Mouse (Mus musculus) CH12.LX (cell line): ENCODE data around the gene Zic1. TPM values are rescaled to one million over a fixed set of nuclear protein-coding genes. Genes with fewer than 3 reads are reported as not detected.

ENCODE experiments used
- DNase-seq: peaks from one replicate; pipeline ENCODE4 v3.0.0-alpha.2; 2013; ENCODE audit errors: extremely low read depth
- H3K27ac ChIP-seq: 2 replicates; pipeline ENCODE4 v1.5.1; 2012; ENCODE audit warnings: low read depth, mild to moderate bottlenecking, control low read depth, moderate library complexity; ENCODE audit not compliant: insufficient read depth
- H3K27me3 ChIP-seq: replicated peaks from 2 replicates; pipeline ENCODE3; 2012; ENCODE audit warnings: inconsistent platforms
- H3K36me3 ChIP-seq, 2 experiments: replicated peaks in 1 of 2; 2 replicates each; pipeline versions ENCODE3 to v1.6.1; 2012; ENCODE audit warnings: inconsistent platforms in 1 of 2, low read length in 1 of 2, mild to moderate bottlenecking in 1 of 2, mixed read lengths in 1 of 2, moderate library complexity in 1 of 2; ENCODE audit not compliant: control insufficient read depth in 1 of 2, insufficient read depth in 1 of 2
- H3K4me1 ChIP-seq, 2 experiments: 2 replicates each; pipeline ENCODE4 v1.6.1; 2012; ENCODE audit warnings: inconsistent platforms in 1 of 2, moderate library complexity in 1 of 2; ENCODE audit not compliant: insufficient read depth in 2 of 2, control insufficient read depth in 1 of 2
- H3K4me2 ChIP-seq: 2 replicates; pipeline ENCODE4 v1.6.1; 2012; ENCODE audit warnings: low read depth, mild to moderate bottlenecking, control low read depth; ENCODE audit not compliant: poor library complexity, insufficient read depth, severe bottlenecking
- H3K4me3 ChIP-seq, 3 experiments: fragments of 150-350 bp in 1 of 3; sonication (generic) in 1 of 3; replicated peaks in 1 of 3; 2 replicates each; pipeline versions ENCODE3 to v1.5.1; 2011 to 2012; ENCODE audit warnings: low read depth in 2 of 3, low read length in 2 of 3, mild to moderate bottlenecking in 2 of 3, moderate library complexity in 2 of 3, control low read depth in 1 of 3, improper control_type of control experiment in 1 of 3, inconsistent platforms in 1 of 3, mixed read lengths in 1 of 3; ENCODE audit not compliant: poor library complexity in 1 of 3
- H3K79me2 ChIP-seq: replicated peaks from 2 replicates; pipeline ENCODE4 v1.6.1; 2012; ENCODE audit warnings: mild to moderate bottlenecking, moderate library complexity; ENCODE audit not compliant: control insufficient read depth, poor library complexity, insufficient read depth, severe bottlenecking; ENCODE audit errors: extremely low read depth
- H3K9ac ChIP-seq: 2 replicates; pipeline ENCODE4 v1.6.1; 2012; ENCODE audit warnings: low read depth, mild to moderate bottlenecking, control low read depth, moderate library complexity; ENCODE audit not compliant: insufficient read depth
- H3K9me3 ChIP-seq: replicated peaks from 2 replicates; pipeline ENCODE3; 2012; ENCODE audit warnings: low read length, inconsistent platforms, mixed read lengths
- CHD1 ChIP-seq: IDR thresholded peaks from 2 replicates; pipeline ENCODE4 v1.6.1; 2012; ENCODE audit warnings: low read depth, low read length, improper control_type of control experiment, inconsistent platforms
- CTCF ChIP-seq, 2 experiments: IDR thresholded peaks in 1 of 2; conservative IDR thresholded peaks in 1 of 2; 2 replicates each; pipeline ENCODE4 v1.5.1; 2011 to 2012; ENCODE audit warnings: low read depth in 2 of 2, low read length in 2 of 2, improper control_type of control experiment in 1 of 2, inconsistent platforms in 1 of 2, mild to moderate bottlenecking in 1 of 2, moderate library complexity in 1 of 2
- ELF1 ChIP-seq: IDR thresholded peaks from 2 replicates; pipeline ENCODE4 v1.6.1; 2014; ENCODE audit warnings: low read depth, mild to moderate bottlenecking, inconsistent platforms, low read length, improper control_type of control experiment
- EP300 ChIP-seq: IDR thresholded peaks from 2 replicates; pipeline ENCODE4 v1.6.1; 2011; ENCODE audit warnings: low read length, improper control_type of control experiment
- GABPA ChIP-seq: IDR thresholded peaks from 2 replicates; pipeline ENCODE4 v1.6.1; 2012; ENCODE audit warnings: low read depth, low read length, improper control_type of control experiment, inconsistent platforms; ENCODE audit not compliant: insufficient replicate concordance
- HCFC1 ChIP-seq: IDR thresholded peaks from 2 replicates; pipeline ENCODE4 v1.6.1; 2012; ENCODE audit warnings: low read depth, mild to moderate bottlenecking, inconsistent platforms, low read length, improper control_type of control experiment
- MAZ ChIP-seq: IDR thresholded peaks from 2 replicates; pipeline ENCODE4 v1.6.1; 2012; ENCODE audit warnings: low read depth, mild to moderate bottlenecking, inconsistent platforms, low read length, improper control_type of control experiment, moderate library complexity
- MXI1 ChIP-seq: IDR thresholded peaks from 2 replicates; pipeline ENCODE4 v1.6.1; 2011; ENCODE audit warnings: mild to moderate bottlenecking, low read depth, low read length, improper control_type of control experiment
- MYC ChIP-seq: IDR thresholded peaks from 2 replicates; pipeline ENCODE4 v1.6.1; 2011; ENCODE audit warnings: low read depth, mild to moderate bottlenecking, improper control_type of control experiment, low read length
- POLR2AphosphoS2 ChIP-seq: IDR thresholded peaks from 2 replicates; pipeline ENCODE4 v1.6.1; 2011; ENCODE audit warnings: low read depth, low read length, improper control_type of control experiment
- SIN3A ChIP-seq: IDR thresholded peaks from 2 replicates; pipeline ENCODE4 v1.6.1; 2012; ENCODE audit warnings: low read length, improper control_type of control experiment, inconsistent platforms
- SMC3 ChIP-seq: IDR thresholded peaks from 2 replicates; pipeline ENCODE4 v1.6.1; 2011; ENCODE audit warnings: low read depth, low read length, improper control_type of control experiment
- TCF12 ChIP-seq: IDR thresholded peaks from 2 replicates; pipeline ENCODE4 v1.6.1; 2014; ENCODE audit warnings: low read depth, mild to moderate bottlenecking, inconsistent platforms, low read length, improper control_type of control experiment
- UBTF ChIP-seq: IDR thresholded peaks from 2 replicates; pipeline ENCODE4 v1.6.1; 2012; ENCODE audit warnings: low read depth, mild to moderate bottlenecking, inconsistent platforms, low read length, improper control_type of control experiment, moderate library complexity
- USF2 ChIP-seq: conservative IDR thresholded peaks from 2 replicates; pipeline ENCODE4 v1.6.1; 2011; ENCODE audit warnings: low read depth, low read length, improper control_type of control experiment
- ZC3H11A ChIP-seq: IDR thresholded peaks from 2 replicates; pipeline ENCODE4 v1.6.1; 2012; ENCODE audit warnings: low read depth, mild to moderate bottlenecking, inconsistent platforms, low read length, improper control_type of control experiment
- ZMIZ1 ChIP-seq: IDR thresholded peaks from 2 replicates; pipeline ENCODE4 v1.6.1; 2012; ENCODE audit warnings: low read depth, mild to moderate bottlenecking, inconsistent platforms, low read length, improper control_type of control experiment
- ZNF384 ChIP-seq: IDR thresholded peaks from 2 replicates; pipeline ENCODE4 v1.6.1; 2012; ENCODE audit warnings: low read depth, low read length, improper control_type of control experiment, inconsistent platforms
- dilution Hi-C: fragments of 300-500 bp; cut with MboI; formaldehyde crosslinking; loops from 2 replicates; pipeline ENCODE4 v1.14.3; 2020; ENCODE audit warnings: low sequenced_read_pairs; ENCODE audit not compliant: extremely low pct_unique_long_range_greater_than_20kb, extremely low pct_ligation_motif_present
- in situ Hi-C: fragments of 300-500 bp; cut with MboI; formaldehyde crosslinking; loops from 3 replicates; pipeline ENCODE4 v1.14.3; 2019; ENCODE audit warnings: low sequenced_read_pairs, low pct_ligation_motif_present, low pct_unique_long_range_greater_than_20kb, mixed read lengths
- polyA plus RNA-seq: library from polyadenylated mRNA; unstranded; fragments of >175 nt; gene quantifications from 2 replicates; pipeline ENCODE4 v1.2.1, GENCODE M21; 2012; ENCODE audit warnings: low read depth; ENCODE audit not compliant: insufficient read length
- total RNA-seq, 2 experiments: library from RNA; depleted of rRNA; stranded (reverse); fragments of 300-350 nt in 1 of 2; fragments of >200 nt in 1 of 2; gene quantifications; 2 replicates each; pipeline ENCODE4 v1.2.3; 2012 to 2014

Gene Zic1
- total and polyA plus RNA-seq, 3 experiments: not detected

DNA sequence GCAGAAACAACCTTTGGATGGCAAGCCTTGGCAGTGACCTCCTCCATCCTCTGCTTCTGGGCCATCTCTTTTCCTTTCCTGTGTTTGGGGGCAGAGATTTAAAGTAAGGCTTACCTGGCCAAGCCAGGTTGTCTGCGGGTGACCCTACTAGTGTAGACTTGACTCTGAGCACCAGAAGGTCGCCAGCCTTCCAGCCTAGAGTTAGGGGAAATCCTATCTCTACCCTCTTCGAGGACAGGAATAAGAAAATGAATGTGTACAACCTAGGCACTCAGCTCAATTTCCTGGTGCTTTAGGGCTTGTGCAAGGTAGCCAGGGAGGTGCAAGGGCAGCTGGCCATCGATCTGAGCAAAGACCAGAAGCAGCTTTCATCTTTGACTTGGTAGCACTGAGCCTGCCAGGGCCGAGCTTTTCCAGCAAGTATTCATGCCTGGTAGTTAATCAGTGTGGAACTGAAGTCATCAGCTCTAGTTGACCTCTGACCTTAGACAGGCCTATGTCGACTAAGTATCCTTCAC lies 4.6 kb upstream of the Zic1 start:
- TF ChIP-seq MYC: no peak
- H3K4me2 ChIP-seq: no peak overlapping the region
- in situ Hi-C loops: no loop called here
- DNase-seq: no peak
- H3K4me3 ChIP-seq: no peak overlapping the region
- no peaks in the 10 kb centered on the region for H3K4me1 ChIP-seq
- H3K27ac ChIP-seq: no peak overlapping the region
- no peaks in the 10 kb centered on the region for H3K27me3 ChIP-seq
- dilution Hi-C loops: no loop called here
- no peaks in the 10 kb centered on the region for H3K79me2 ChIP-seq
- H3K9ac ChIP-seq: no peak overlapping the region
- H3K9me3 ChIP-seq: peaks cover 45% of the 10 kb centered on the region
- no peaks in the 10 kb centered on the region for H3K36me3 ChIP-seq

DNA sequence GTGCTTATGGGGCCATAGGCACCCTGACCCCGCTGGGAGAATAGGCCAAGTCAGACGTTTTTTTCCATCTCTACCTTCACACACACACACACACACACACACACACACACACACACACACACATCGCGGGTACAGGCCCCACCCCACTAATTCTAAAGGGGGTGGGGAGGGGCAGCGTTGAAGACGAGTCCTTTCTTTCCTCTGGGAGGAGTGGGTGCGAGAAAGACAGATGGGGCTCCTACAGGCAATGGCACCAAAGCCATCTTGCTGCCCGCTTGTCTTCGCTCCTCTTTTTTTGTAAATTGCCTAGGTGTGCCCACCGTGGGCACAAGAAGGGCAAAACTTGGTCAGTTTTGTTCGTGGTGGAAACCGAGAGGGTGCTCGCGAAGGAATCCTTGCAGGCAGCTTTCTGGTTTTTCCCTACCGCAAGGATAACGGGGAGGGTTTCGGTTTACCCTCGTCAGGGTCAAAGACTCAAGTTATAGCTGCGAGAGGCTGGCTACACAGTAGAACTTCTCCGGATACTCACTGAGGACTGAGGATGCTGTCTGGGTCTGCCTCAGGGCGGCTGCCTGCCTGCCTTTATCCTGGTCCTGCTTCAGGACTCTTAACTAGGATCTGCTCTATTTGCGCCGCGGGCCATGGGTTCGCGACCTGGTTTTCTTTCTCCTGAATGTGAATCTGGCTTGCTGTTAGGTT lies 3.8 kb upstream of the Zic1 start:
- dilution Hi-C loops: no loop called here
- Histone ChIP-seq H3K9me3 (peaks cover 50% of the 10 kb centered on the region), H3K4me3 (no peak overlapping the region), H3K27ac (no peak overlapping the region), H3K4me2 (no peak overlapping the region), H3K4me1 (no peaks in the 10 kb centered on the region), H3K36me3 (no peaks in the 10 kb centered on the region), H3K27me3 (no peaks in the 10 kb centered on the region), H3K79me2 (no peaks in the 10 kb centered on the region), H3K9ac (no peak overlapping the region)
- in situ Hi-C loops: no loop called here
- TF ChIP-seq POLR2AphosphoS2: no peak
- TF ChIP-seq ZMIZ1: no peak
- TF ChIP-seq TCF12: no peak
- no peak for TF ChIP-seq MAZ
- no peak for TF ChIP-seq SIN3A
- no peak for TF ChIP-seq EP300
- no peak for TF ChIP-seq ZC3H11A
- TF ChIP-seq ELF1: no peak
- no peak for TF ChIP-seq ZNF384
- no peak for TF ChIP-seq MXI1
- TF ChIP-seq HCFC1: no peak
- no peak for TF ChIP-seq UBTF
- TF ChIP-seq GABPA: no peak
- TF ChIP-seq CHD1: no peak
- TF ChIP-seq USF2: no peak
- TF ChIP-seq SMC3: no peak
- TF ChIP-seq CTCF (conservative IDR thresholded peaks at IDR 0.05 in 1 of 2, IDR thresholded peaks at IDR 0.05 in 1 of 2; ENCODE audit: low read depth in 2 of 2, low read length in 2 of 2): no peak
- TF ChIP-seq MYC: no peak
- no peak for DNase-seq
